Mouse (Mus musculus): ENCODE measurements around the gene Nek4.

Gene Nek4

DNA sequence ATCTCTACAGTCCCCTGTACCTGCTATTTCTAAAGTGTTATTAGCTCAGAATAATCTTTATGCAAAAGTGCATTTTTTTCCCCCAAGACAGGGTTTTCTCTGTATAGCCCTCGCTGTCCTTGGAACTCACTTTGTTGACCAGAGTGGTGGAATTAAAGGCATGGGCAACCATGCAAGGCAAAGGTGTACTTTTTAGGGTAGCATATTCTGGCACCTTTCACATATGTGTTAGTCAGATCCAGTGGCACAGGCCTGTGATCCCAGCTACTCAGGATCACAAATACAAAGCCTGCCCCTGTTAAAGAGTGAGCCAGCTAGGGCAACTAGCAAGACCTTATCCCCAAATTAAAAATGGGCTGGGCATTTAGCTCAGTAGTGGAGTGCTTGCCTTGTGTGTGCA, 9.2 kb downstream of the Nek4 start:
- no peak for DNase-seq (ENCODE audit: low spot score)

DNA sequence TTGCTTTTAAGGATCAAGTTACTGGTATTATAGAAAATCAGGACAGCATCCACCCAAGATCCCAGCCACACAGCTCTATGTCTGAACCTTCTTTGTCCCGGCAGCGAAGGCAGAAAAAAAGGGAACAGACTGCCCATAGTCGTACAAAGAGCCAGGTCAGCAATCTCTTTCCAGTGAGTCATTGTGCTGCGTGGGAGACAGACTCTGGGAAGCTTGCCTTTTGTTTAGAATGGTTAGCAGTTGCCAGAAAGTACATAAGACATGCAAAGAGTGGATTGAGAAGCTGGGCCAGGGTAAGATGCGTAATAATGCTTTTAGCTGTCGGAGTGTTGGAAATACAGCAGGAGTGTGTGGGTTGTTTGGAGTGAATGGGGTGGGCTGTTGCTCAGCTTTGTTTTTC, 23.0 kb downstream of the Nek4 start:
- DNase-seq (ENCODE audit: low spot score): peak; percentile 74

DNA sequence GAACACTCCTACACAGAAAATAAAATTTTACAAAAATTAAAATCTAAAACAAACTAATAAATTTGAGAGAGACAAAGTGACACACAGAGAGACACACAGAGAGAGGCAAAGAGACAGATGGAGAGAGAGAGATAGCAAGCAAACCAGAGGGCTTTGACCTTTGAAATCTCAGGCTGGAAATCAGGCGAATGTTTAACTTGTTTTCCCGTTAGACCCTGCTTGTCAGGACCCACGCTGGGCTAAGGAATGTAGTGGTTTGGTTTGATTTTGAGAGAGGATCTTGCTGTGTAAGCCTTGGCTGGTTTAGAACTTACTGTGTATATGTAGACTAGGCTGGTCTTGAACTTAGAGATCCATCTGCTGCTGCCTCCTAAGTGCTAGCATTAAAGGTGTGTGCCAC, 25.0 kb downstream of the Nek4 start:
- no peak for DNase-seq (ENCODE audit: low spot score)

DNA sequence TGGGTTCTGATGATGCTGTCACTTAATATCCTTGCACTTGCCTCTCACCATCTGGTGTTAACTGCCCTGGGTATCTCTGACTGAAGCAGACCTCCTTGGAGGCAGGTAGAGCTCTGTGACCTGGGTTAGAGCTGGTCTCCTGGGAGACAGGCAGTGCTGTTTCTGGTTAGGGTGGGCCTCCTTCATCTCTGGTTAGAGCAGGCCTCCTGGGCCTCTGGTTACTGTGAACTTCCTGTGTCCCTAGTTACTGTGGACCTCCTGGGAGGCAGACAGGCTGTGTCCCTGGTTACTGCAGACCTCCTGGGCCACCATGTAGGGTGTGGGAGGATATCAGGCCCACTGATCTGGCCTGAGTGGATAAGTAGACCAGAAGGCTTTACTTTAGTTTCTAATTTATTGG, 45.2 kb downstream of the Nek4 start:
- no peak for DNase-seq (ENCODE audit: low spot score)

DNA sequence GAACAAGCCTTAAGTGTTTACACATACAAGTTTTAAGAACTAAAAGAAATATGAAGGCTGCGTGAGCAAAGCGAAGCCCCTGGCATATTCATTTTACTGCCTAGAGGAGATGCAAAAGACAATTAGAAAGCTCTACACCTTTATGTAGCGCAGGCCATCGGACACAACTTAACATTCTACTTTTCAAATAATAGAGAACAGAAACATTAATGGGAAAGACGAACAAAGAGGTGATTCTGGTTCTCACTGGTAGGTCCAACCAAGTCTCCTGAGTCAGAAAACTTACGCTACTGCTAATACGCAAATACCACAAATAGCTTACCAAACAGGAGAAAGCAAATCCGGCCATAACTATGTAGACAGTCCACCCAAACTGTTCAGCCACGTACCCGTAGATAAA, 49.2 kb downstream of the Nek4 start:
- DNase-seq (ENCODE audit: low spot score): no peak

DNA sequence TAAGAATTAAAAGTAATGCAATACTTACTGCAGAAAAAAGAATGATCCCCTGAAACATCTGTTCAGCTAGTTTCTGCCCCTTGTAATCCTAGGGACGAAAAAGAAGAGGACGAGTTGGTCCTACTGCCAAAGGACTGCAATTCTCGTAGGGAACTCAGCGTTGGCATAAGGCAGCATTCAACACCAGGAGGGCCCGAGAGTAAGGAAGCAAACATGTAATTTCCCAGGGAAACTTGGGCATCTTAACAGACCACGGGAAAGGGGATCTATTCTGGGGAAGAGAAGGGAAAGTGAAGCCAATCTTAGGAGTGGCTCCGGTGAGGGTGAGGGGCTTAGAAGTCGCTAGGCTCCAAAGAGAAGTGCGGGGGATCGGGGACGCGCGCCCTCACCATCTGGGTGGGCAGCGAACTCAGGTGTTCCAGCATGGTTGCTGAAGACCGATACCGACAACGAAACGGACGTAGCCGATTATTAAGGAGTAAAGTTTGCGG, 49.7 kb downstream of the Nek4 start:
- DNase-seq (ENCODE audit: low spot score): no peak

DNA sequence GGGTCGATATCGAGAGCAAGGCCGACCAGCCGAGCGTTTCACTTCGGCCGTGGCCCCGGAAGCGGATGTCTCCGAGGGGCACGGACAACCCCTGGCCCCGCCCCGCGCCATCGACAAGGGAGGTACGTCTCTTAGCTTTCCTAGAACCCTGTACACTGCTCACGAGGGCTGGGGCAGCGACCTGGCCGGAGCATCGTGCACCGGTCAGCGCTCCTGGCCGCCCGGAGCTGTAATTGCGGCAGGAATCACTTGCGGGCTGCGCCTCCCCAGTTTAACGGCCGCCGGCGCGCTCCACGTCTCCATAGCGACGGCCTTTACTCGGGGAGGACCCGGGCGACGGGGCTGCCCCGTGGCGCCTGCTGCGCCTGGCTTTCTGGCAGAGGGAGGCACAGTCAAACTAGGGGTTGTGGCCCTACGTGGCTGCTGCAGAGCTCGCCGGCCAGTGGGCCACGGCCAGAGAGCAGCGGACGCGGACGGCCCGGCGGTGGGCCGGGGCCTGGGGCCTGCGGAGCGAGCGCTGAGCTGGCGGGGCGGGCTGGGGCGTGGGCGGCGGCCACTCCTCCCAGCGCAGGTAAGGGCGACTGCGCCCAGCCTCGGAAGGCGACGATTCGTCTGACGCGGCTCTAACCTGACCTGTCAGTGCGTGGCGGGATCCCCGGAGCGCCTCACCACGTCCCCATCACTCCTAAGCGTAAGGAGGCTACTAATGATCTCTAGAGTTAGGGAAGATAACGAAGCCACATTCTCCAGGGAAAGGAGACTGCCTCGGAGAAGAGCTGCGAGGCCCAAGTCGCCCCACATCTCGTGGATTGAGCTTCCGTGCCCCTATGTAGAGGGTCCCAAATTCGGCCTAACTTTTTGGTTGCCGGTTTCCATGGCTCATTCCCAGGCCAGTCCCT, 50.4 kb downstream of the Nek4 start, which contains the start of the genes Glt8d1 and Spcs1:
Glt8d1 (plus strand) TSS at position 94 of the 899 bp plus-strand sequence.
Spcs1 (minus strand) TSS at position 366 of the 899 bp plus-strand sequence.
- peak; percentile 80 for DNase-seq (ENCODE audit: low spot score)

DNA sequence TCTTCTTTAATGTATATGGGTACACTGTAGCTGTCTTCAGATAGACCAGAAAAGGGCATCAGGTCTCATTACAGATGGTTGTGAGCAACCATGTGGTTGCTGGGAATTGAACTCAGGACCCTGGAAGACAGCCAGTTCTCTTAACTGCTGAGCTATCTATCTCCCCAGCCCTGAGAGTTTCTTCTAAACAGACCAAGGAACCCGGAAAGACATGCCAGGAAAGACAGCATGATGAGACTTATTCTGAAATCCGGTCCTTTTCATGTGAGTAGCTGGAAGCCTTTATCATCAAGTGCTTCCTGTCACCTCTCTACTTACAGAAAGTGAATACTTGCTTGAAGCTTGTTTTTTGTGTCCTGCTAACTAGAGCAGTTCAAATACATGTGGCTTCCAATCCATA, 53.4 kb downstream of the Nek4 start:
- DNase-seq (ENCODE audit: low spot score): no peak

DNA sequence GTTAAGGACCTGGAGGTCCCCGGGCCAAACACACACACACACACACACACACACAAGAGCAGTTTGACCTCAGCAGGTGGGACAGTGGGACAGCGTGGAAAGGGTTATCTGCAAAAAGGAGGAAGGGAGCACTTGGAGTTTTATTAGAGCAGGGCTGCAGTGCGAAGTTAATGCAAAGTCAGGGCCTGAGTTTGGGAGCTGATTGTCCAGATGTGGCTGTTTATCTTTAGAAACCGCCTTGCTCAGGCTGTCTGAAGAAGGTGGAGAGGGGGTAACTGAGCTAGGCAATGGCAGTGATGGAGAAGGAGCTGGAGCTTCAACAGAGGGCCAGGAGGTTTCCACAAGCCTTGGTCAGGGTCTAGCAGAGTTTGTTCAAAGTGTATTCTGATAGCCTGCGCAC, 55.6 kb downstream of the Nek4 start:
- no peak for DNase-seq (ENCODE audit: low spot score)

DNA sequence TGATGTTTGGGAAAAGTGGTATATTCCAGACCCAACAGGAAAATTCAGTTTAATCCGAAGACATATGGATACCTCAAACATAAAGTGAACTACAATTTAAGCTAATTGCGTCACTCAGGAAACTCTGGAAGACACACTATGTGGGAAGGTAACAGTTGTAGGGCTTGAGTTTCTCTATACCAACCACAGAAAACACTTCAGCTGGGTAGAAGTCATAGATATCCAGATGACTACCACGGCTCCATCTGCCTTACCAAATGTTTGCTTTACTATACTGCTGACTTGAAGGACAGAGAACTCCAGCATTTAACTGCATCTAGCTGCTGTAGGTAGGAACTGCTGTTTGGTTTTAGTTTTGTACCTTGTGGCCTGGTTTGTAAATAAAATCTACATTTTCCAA, 60.4 kb downstream of the Nek4 start:
- no peak for DNase-seq (ENCODE audit: low spot score)

DNA sequence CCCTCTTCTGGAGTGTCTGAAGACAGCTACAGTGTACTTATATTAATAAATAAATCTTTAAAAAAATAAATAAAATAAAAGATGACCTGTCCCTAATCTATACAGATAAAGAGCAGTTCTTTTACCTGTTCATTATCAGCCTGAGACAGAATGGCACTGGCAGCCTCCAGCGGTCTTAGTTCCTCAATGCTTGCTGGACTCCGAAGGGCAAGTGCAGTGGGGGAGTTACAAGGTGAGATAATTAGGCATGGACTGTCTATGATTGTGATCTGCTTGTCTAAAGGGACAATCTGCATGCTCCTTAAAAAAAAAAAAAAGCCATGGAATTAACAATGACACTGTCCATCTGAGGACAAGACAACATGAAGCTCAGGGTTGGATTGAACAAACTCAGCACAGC, 62.8 kb downstream of the Nek4 start:
- DNase-seq (ENCODE audit: low spot score): no peak

DNA sequence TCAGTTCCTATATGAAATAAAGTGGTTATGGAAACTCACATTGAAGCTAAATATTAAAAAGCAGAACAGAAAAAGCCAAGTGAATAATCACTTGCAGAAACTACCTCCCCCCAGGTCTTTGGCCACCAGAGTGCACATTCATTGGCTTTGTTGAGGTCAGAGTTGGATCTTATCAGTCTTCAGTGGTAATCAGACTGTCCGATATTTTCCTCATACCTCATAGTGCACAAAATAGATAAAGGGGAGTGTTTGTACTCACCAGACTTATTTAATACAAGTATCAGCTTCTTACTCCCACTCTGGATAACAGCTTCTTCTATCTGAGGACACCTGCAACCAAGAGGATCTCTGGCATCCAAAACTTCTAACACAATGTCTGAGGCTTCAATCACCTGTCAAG, 64.9 kb downstream of the Nek4 start:
- no peak for DNase-seq (ENCODE audit: low spot score)

DNA sequence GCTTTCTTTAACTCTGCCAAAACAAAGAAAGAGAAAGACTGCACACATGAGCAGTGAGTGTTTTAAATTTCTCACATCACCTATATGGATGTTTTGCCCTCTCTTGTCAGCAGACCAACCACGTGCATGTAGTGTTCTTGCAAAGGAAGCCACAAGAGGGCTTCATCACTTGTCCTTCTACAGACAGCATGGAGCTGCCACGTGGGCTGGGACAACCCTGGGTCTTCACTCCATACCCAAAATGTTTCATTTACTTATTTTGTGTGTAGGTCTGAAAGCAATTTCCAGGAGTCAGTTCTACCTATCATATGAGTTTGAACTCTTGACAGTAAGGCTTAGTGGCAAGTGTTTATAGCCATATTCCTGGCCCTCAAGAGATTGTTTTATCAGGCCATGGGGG, 66.7 kb downstream of the Nek4 start:
- DNase-seq (ENCODE audit: low spot score): no peak

DNA sequence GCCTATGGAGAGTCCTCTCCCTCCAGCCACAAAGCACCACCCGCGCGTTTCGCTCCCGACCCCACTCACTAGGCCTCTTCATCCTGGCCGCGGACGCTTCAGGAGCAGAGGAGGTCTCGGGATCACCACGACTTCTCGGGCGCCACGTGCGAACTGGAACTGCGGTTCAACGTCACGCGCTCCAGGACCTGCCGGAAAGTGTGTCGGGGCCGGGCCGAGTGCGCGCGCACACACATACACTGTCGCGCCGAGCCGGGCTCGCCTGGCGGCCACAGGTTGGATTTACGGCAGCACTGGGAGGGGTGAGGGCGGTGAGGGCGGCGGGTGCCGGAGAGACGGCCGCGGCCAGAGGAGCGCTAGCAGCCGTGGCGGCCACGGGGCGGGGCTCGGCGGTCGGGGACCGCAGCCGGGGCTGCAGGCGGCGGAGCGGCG, 67.7 kb downstream of the Nek4 start, which contains the start of the genes Pbrm1 and Gnl3:
Pbrm1 (plus strand) TSS at position 279 of the 432 bp plus-strand sequence.
Gnl3 (minus strand) TSS at position 293 of the 432 bp plus-strand sequence.
- DNase-seq (ENCODE audit: low spot score): peak; percentile 92

DNA sequence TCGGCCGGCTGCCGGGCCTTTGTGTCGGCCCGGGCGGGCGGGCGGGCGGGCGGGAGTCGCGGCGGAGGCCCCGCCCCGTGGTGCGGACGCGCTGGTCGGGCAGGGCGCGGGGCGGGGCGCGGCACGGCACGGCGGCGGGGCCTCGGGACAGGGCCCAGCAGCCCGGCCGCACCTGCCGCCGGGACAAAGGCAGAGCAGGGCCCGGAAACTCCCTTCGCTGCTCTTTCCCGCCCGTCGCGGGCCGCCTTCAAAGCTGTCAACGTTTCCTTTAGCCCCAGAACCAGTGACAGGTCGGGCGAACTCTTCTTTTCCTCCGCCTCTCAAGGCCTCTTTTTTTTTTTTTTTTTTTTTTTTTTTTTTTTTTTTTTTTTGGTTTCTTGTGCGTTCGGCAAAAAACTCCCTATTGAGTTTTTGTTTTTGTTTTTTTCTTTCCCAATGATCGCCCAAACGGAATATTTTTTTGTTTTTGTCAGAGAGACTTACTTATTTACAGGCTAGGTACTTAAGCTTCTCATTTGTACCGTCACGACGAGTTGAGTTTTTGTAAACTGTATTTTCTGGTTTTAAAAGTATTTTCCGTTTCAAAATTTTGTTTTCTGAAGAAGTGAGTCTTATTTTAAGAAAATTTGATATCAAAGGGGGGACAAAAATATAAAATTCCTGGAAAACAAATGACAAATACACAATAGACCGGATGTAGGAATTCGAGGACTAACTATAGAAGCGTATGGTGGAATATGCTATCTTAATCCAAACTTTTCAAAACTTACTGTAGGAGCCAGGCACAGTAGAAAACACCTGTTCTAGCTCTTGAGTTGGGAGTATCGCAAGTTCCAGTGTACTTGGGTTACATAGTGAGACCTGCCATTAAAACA, 68.4 kb downstream of the Nek4 start:
- DNase-seq (ENCODE audit: low spot score): peak; percentile 45

DNA sequence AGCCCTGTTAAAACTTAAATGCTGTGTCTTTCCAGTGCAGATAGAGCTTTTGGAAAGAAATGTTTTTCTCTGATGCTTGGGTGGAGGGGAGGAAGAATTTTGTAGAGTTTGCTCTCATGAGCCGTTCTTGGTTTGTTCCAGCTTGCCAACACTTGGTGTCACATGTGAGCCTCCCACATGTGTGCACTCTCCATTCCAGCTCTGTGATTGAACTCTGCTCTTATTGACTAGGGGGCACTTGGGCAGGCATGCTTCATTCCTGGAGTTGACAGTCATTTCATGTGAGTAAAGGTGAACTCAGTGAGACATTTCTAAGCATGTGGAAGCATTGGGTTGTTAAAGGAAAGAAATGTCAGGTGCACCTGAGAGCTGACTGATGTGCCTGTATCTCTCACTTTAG, 71.4 kb downstream of the Nek4 start:
- no peak for DNase-seq (ENCODE audit: low spot score)

DNA sequence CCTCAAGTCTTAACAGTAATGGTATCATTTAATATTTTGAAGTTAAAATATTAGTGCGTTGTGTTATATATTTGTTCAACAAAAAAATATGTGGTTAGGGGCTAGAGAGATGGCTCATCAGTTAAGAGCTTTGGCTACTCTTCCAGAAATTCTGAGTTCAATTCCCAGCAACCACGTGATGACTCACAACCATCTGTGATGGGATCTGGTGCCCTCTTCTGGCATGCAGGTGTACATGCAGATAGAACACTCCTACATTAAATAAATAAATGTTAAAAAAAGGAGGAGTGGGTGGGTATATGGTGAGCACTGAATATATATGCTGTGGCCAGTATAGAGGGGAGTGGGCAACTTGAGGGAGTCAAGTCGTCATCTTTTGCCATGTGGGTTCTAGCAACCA, 74.6 kb downstream of the Nek4 start:
- no peak for DNase-seq (ENCODE audit: low spot score)

Measured in left cerebral cortex, adult 11 months (tissue).